Mouse (Mus musculus): ENCODE measurements around the gene Fat4.

DNA sequence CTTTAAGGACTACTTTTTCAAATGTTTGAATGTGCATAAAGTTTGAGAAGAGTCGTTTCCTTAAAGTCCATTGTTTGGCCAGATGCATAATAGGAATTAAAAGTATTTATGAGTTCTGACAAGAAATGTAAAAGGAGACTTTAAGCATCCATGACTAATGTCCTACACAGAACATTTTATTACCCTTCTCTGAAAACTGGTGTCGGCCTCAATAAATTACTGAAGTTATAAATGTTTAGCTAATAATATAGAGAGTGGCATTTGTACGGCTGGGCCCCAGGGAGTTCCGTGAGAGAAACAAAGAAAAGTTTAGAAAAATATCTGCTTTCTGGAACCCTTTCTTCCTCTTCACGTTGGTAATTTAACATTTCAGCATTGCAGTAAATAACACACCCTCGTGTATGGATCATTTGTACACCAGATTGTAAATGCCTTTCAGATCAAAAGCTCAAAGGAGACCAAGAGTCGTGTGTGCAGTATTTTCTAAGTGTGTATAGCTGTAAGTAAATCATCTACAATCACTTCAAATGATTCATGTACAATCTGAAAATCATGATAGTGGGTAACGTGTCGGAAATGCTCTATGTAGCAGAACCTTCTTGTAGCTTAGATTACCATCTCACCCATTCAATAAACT is 69.4 kb downstream of the Fat4 start:
- TF ChIP-seq CTCF (IDR thresholded peaks at IDR 0.05; ENCODE audit: low read depth) (no peak), EP300 (optimal IDR thresholded peaks at IDR 0.05) (no peak)
